Mouse (Mus musculus) MEL (cell line): Measurements from ENCODE around the gene Pfdn6. TPM values are rescaled to one million over a fixed set of nuclear protein-coding genes. Genes with fewer than 3 reads are reported as not detected.

Experiments
- DNase-seq: peaks from one replicate; pipeline ENCODE4 v3.0.0; 2011; ENCODE audit warnings: low read depth, low spot score
- H3K27ac ChIP-seq: 2 replicates; pipeline ENCODE4 v1.5.1; 2012; ENCODE audit warnings: low read depth, mild to moderate bottlenecking, control low read depth, low read length, moderate library complexity; ENCODE audit not compliant: control insufficient read depth
- H3K27me3 ChIP-seq, 2 experiments: fragments of 150-350 bp in 1 of 2; sonication (generic) in 1 of 2; 2 replicates each; pipeline ENCODE4 v1.6.1; 2012; ENCODE audit warnings: low read length in 2 of 2, mild to moderate bottlenecking in 2 of 2, improper control_type of control experiment in 1 of 2, moderate library complexity in 1 of 2; ENCODE audit not compliant: insufficient read depth in 2 of 2, control insufficient read depth in 1 of 2
- H3K36me3 ChIP-seq, 2 experiments: 2 replicates each; pipeline ENCODE4 v1.6.1; 2012 to 2014; ENCODE audit warnings: low read length in 2 of 2, improper control_type of control experiment in 1 of 2, inconsistent platforms in 1 of 2, mild to moderate bottlenecking in 1 of 2; ENCODE audit not compliant: insufficient read depth in 2 of 2, control insufficient read depth in 1 of 2
- H3K4me1 ChIP-seq, 2 experiments: fragments of 150-350 bp in 1 of 2; sonication (generic) in 1 of 2; 2 replicates each; pipeline ENCODE4 v1.6.1; 2012; ENCODE audit warnings: low read length in 2 of 2, improper control_type of control experiment in 1 of 2, mild to moderate bottlenecking in 1 of 2; ENCODE audit not compliant: insufficient read depth in 2 of 2, control insufficient read depth in 1 of 2
- H3K4me3 ChIP-seq, 2 experiments: fragments of 150-350 bp in 1 of 2; sonication (generic) in 1 of 2; 2 replicates each; pipeline ENCODE4 v1.5.1; 2012; ENCODE audit warnings: low read depth in 2 of 2, low read length in 2 of 2, mild to moderate bottlenecking in 2 of 2, moderate library complexity in 2 of 2, control low read depth in 1 of 2, improper control_type of control experiment in 1 of 2; ENCODE audit not compliant: control insufficient read depth in 1 of 2, insufficient read depth in 1 of 2
- H3K79me2 ChIP-seq: 2 replicates; pipeline ENCODE4 v1.6.1; 2012; ENCODE audit warnings: mild to moderate bottlenecking, low read length, moderate library complexity; ENCODE audit not compliant: control insufficient read depth, poor library complexity, insufficient read depth
- H3K9ac ChIP-seq: 2 replicates; pipeline ENCODE4 v1.6.1; 2012; ENCODE audit warnings: low read depth, mild to moderate bottlenecking, control low read depth, low read length, moderate library complexity; ENCODE audit not compliant: control insufficient read depth, poor library complexity, severe bottlenecking
- H3K9me3 ChIP-seq: fragments of 150-350 bp; sonication (generic); replicated peaks from 2 replicates; pipeline ENCODE4 v1.6.1; 2012; ENCODE audit warnings: mild to moderate bottlenecking, low read length, improper control_type of control experiment, moderate library complexity; ENCODE audit not compliant: insufficient read depth
- ELF1 ChIP-seq: IDR thresholded peaks from 2 replicates; pipeline ENCODE4 v1.6.1; 2014; ENCODE audit warnings: low read depth, mild to moderate bottlenecking, inconsistent platforms, low read length, improper control_type of control experiment, moderate library complexity
- GABPA ChIP-seq: IDR thresholded peaks from 2 replicates; pipeline ENCODE4 v1.6.1; 2012; ENCODE audit warnings: low read depth, mild to moderate bottlenecking, inconsistent platforms, low read length, improper control_type of control experiment, moderate library complexity
- GATA1 ChIP-seq: IDR thresholded peaks from 2 replicates; pipeline ENCODE4 v1.6.1; 2011; ENCODE audit warnings: low read depth, low read length, improper control_type of control experiment
- KAT2A ChIP-seq: conservative IDR thresholded peaks from 2 replicates; pipeline ENCODE4 v1.6.1; 2012; ENCODE audit warnings: low read depth, low read length, improper control_type of control experiment, inconsistent platforms
- MAFK ChIP-seq: IDR thresholded peaks from 2 replicates; pipeline ENCODE4 v1.6.1; 2011; ENCODE audit warnings: low read depth, mild to moderate bottlenecking, low read length, improper control_type of control experiment, borderline replicate concordance
- MAZ ChIP-seq: IDR thresholded peaks from 2 replicates; pipeline ENCODE4 v1.6.1; 2012; ENCODE audit warnings: low read depth, mild to moderate bottlenecking, inconsistent platforms, low read length, improper control_type of control experiment
- MEF2A ChIP-seq: IDR thresholded peaks from 2 replicates; pipeline ENCODE4 v1.6.1; 2014; ENCODE audit warnings: low read depth, mild to moderate bottlenecking, inconsistent platforms, low read length, improper control_type of control experiment; ENCODE audit not compliant: poor library complexity, insufficient replicate concordance, severe bottlenecking; ENCODE audit errors: extremely low read depth
- MYB ChIP-seq: IDR thresholded peaks from 2 replicates; pipeline ENCODE4 v1.6.1; 2011; ENCODE audit warnings: mild to moderate bottlenecking, low read depth, low read length, improper control_type of control experiment
- MYC ChIP-seq: IDR thresholded peaks from 2 replicates; pipeline ENCODE4 v1.6.1; 2011; ENCODE audit warnings: low read depth, mild to moderate bottlenecking, low read length, improper control_type of control experiment, moderate library complexity
- POLR2AphosphoS2 ChIP-seq: IDR thresholded peaks from 2 replicates; pipeline ENCODE4 v1.6.1; 2011; ENCODE audit warnings: low read length, improper control_type of control experiment
- POLR2AphosphoS5 ChIP-seq: IDR thresholded peaks from 2 replicates; pipeline ENCODE4 v1.6.1; 2012; ENCODE audit warnings: low read depth, borderline replicate concordance, mild to moderate bottlenecking, inconsistent platforms, low read length, moderate library complexity, mixed read lengths
- RCOR1 ChIP-seq: IDR thresholded peaks from 2 replicates; pipeline ENCODE4 v1.6.1; 2012; ENCODE audit warnings: low read depth, mild to moderate bottlenecking, inconsistent platforms, low read length, improper control_type of control experiment
- SIN3A ChIP-seq: IDR thresholded peaks from 2 replicates; pipeline ENCODE4 v1.6.1; 2012; ENCODE audit warnings: low read length, improper control_type of control experiment, inconsistent platforms
- TAL1 ChIP-seq: IDR thresholded peaks from 2 replicates; pipeline ENCODE4 v1.6.1; 2012; ENCODE audit warnings: mild to moderate bottlenecking, inconsistent platforms, low read length, moderate library complexity, mixed read lengths
- TBP ChIP-seq: IDR thresholded peaks from 2 replicates; pipeline ENCODE4 v1.8.0; 2011; ENCODE audit warnings: low read depth, low read length, improper control_type of control experiment
- TCF12 ChIP-seq: IDR thresholded peaks from 2 replicates; pipeline ENCODE4 v1.6.1; 2014; ENCODE audit warnings: low read depth, mild to moderate bottlenecking, inconsistent platforms, low read length, improper control_type of control experiment, moderate library complexity
- UBTF ChIP-seq: IDR thresholded peaks from 2 replicates; pipeline ENCODE4 v1.6.1; 2012; ENCODE audit warnings: low read depth, mild to moderate bottlenecking, inconsistent platforms, low read length, improper control_type of control experiment, moderate library complexity, borderline replicate concordance; ENCODE audit not compliant: insufficient read depth
- USF1 ChIP-seq: IDR thresholded peaks from 2 replicates; pipeline ENCODE4 v1.6.1; 2014; ENCODE audit warnings: low read depth, mild to moderate bottlenecking, inconsistent platforms, low read length, improper control_type of control experiment, moderate library complexity
- USF2 ChIP-seq, 2 experiments: IDR thresholded peaks; 2 replicates each; pipeline ENCODE4 v1.6.1; 2011 to 2012; ENCODE audit warnings: improper control_type of control experiment in 2 of 2, low read length in 2 of 2, borderline replicate concordance in 1 of 2, inconsistent platforms in 1 of 2, low read depth in 1 of 2, mild to moderate bottlenecking in 1 of 2; ENCODE audit not compliant: insufficient read depth in 1 of 2
- ZKSCAN1 ChIP-seq: IDR thresholded peaks from 2 replicates; pipeline ENCODE4 v1.6.1; 2012; ENCODE audit warnings: low read depth, mild to moderate bottlenecking, inconsistent platforms, low read length, improper control_type of control experiment, moderate library complexity
- ZNF384 ChIP-seq: IDR thresholded peaks from 2 replicates; pipeline ENCODE4 v1.6.1; 2012; ENCODE audit warnings: low read depth, mild to moderate bottlenecking, inconsistent platforms, low read length, improper control_type of control experiment
- polyA plus RNA-seq, 2 experiments: library from polyadenylated mRNA; stranded (reverse) in 1 of 2; unstranded in 1 of 2; fragments of >175 nt in 1 of 2; fragments of >200 nt in 1 of 2; gene quantifications; 2 replicates each; pipeline versions ENCODE4 v1.2.1 to v1.2.4; 2012; ENCODE audit warnings: low replicate concordance in 2 of 2, low read depth in 1 of 2; ENCODE audit not compliant: insufficient read length in 2 of 2, insufficient read depth in 1 of 2, missing spikeins in 1 of 2
- total RNA-seq: library from RNA; depleted of rRNA; stranded (reverse); fragments of 300-350 nt; gene quantifications from 2 replicates; pipeline ENCODE4 v1.2.3, GENCODE M21; 2012

Gene Pfdn6
- total and polyA plus RNA-seq, 3 experiments, result 222 to 239 TPM; not detected in 1

DNA sequence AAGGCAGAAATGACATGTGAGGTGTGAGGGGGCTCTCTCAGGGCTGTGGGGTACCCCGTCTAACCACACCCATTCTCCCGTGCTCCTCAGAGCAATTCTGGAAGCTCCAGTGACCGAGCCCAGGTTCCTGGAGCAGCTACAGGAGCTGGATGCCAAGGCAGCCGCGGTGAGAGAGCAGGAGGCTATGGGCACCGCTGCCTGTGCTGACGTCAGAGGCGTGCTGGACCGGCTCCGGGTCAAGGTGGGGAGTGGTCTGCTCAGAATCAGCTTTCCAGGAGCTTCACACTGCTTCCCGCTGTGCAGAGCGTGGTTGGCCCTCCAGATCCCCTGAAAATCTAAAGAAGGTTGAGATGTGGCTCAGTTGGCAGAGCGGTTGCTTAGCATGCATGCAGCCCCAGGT is 19.0 kb upstream of the Pfdn6 start:
- no peaks in the 10 kb centered on the region for H3K4me1 ChIP-seq
- peaks cover 23% of the 10 kb centered on the region for H3K79me2 ChIP-seq
- DNase-seq, result no peak
- peaks cover 4 to 5% of the 10 kb centered on the region in 2 experiments for H3K36me3 ChIP-seq
- TF ChIP-seq TAL1, result no peak
- no peak for TF ChIP-seq ELF1
- TF ChIP-seq RCOR1, result no peak
- TF ChIP-seq TCF12, result no peak
- no peak for TF ChIP-seq ZNF384
- TF ChIP-seq MYB, result no peak
- no peak for TF ChIP-seq POLR2AphosphoS5
- no peak for TF ChIP-seq MYC
- TF ChIP-seq KAT2A, result no peak
- no peak for TF ChIP-seq MAZ
- TF ChIP-seq TBP, result no peak
- TF ChIP-seq ZKSCAN1, result no peak
- no peak for TF ChIP-seq SIN3A
- no peak for TF ChIP-seq GABPA
- no peaks in the 10 kb centered on the region for H3K27me3 ChIP-seq
- H3K27ac ChIP-seq, result no peak overlapping the region
- H3K9me3 ChIP-seq, result no peaks in the 10 kb centered on the region
- no peak overlapping the region for H3K4me3 ChIP-seq
- no peak overlapping the region for H3K9ac ChIP-seq

DNA sequence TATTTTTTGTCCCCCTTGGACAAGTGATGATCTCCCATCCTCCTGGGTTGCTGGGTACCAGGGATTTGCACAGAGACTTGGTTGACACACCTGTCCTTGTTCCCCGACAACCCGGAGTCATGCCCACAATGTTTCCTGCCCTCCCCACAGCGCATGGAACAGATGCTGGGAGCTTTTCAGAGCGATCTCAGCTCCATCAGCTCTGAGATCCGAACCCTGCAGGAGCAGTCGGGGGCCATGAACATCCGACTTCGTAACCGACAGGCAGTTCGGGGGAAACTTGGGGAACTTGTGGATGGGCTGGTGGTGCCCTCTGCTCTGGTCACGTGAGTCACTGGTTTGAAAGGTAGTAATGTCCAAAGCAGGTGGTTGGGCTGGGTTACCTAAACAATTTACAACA is 18.3 kb upstream of the Pfdn6 start:
- H3K4me3 ChIP-seq, result no peak overlapping the region
- H3K27me3 ChIP-seq, result no peaks in the 10 kb centered on the region
- H3K9me3 ChIP-seq, result no peaks in the 10 kb centered on the region
- no peak overlapping the region for H3K27ac ChIP-seq
- no peaks in the 10 kb centered on the region for H3K4me1 ChIP-seq
- peaks cover 5 to 6% of the 10 kb centered on the region in 2 experiments for H3K36me3 ChIP-seq
- H3K9ac ChIP-seq, result no peak overlapping the region
- TF ChIP-seq GABPA, result no peak
- no peak for TF ChIP-seq MEF2A
- TF ChIP-seq MYB, result no peak
- TF ChIP-seq RCOR1, result no peak
- TF ChIP-seq USF2 (IDR thresholded peaks at IDR 0.05; ENCODE audit: borderline replicate concordance in 1 of 2, insufficient read depth in 1 of 2, low read depth in 1 of 2, low read length in 2 of 2), result no peak
- no peak for TF ChIP-seq MAFK
- TF ChIP-seq MAZ, result no peak
- TF ChIP-seq TCF12, result no peak
- TF ChIP-seq USF1, result no peak
- TF ChIP-seq GATA1, result no peak
- TF ChIP-seq POLR2AphosphoS2, result no peak
- TF ChIP-seq UBTF, result no peak
- TF ChIP-seq TBP, result no peak
- no peak for DNase-seq
- H3K79me2 ChIP-seq, result peaks cover 29% of the 10 kb centered on the region
